Comparison of ENCODE assay signal across 18 mouse cellular contexts in the genomic region with DNA sequence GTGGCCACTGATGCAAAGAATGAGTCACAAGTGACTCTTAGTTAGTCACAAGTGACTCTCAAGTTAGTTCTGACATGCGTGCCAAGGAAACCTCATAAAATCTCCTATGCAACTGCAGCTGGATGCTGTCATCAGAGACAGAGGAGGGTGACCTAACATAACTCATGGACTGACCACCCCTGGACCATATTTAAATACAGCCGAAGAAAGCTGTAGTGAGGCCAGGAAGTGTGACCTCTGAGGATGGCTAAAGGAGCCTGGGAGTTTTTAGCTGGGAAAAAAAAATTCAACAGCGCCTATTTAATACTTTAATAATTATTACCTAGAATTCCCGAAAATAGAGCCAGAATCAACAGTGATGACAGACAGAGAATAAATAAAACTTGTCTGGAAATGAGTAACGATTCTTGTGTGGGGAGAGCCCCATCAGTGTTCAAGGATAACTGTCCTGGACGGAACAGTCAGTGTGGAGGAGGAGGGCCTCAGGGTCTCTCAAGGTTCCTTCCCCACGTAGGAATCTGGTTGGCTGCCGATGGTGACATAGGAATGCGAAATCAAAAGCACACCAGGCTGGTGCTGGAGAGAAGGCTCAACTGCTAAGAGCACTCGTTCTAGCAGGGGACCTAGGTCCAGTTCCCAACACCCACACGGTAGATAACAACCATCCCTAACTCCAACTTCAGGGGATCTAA. TPM values are rescaled to one million over a fixed set of nuclear protein-coding genes. Genes with fewer than 3 reads are reported as not detected.
DNase-seq lines count a peak whose midpoint lies in the region; ATAC-seq and TF ChIP-seq lines count a peak whose summit lies in the region.
"Had no signal": no experiment of that assay in that cellular context is flagged by ENCODE, and none has a peak within 500 bp of the region (broad histone marks: within the 10 kb centered on the region; RNA-seq: fewer than 3 reads in every experiment).

No protein-coding gene starts in this region.

- H3K36me3 ChIP-seq in midbrain, postnatal 0 days (ENCODE audit: insufficient read depth, low read length) = no peaks in the 10 kb centered on the region
- H3K36me3 ChIP-seq: forebrain, embryonic 10.5 days; midbrain, embryonic 15.5 days; neural tube, embryonic 13.5 days had no signal

- no peaks in the 10 kb centered on the region for H3K27me3 ChIP-seq in midbrain, postnatal 0 days (ENCODE audit: insufficient read depth, low read length)
- H3K27me3 ChIP-seq: midbrain, embryonic 15.5 days; neural tube, embryonic 13.5 days had no signal

- intact Hi-C loops in heart, postnatal 36 days (cut with DNase I) = no loop called here

- no peak overlapping the region for H3K9ac ChIP-seq in midbrain, postnatal 0 days (replicated peaks; ENCODE audit: low read length, poor library complexity, severe bottlenecking)
- H3K9ac ChIP-seq: midbrain, embryonic 15.5 days; neural tube, embryonic 13.5 days had no signal

- H3K27ac ChIP-seq in midbrain, postnatal 0 days (ENCODE audit: low read depth, low read length) = no peak overlapping the region
- H3K27ac ChIP-seq: forebrain, embryonic 10.5 days; midbrain, embryonic 15.5 days; neural tube, embryonic 13.5 days had no signal

- ATAC-seq in midbrain, postnatal 0 days (ENCODE audit: low FRiP score) = no peak
- ATAC-seq: midbrain, embryonic 15.5 days had no signal

- no peak for TF ChIP-seq CTCF in midbrain, postnatal 0 days (IDR thresholded peaks at IDR 0.05)

- no peak overlapping the region for H3K4me3 ChIP-seq in midbrain, postnatal 0 days (ENCODE audit: low read depth, low read length)
- H3K4me3 ChIP-seq: forebrain, embryonic 10.5 days; midbrain, embryonic 15.5 days; neural tube, embryonic 13.5 days had no signal

- H3K9me3 ChIP-seq in midbrain, postnatal 0 days (ENCODE audit: low read length) = no peaks in the 10 kb centered on the region
- H3K9me3 ChIP-seq: forebrain, embryonic 10.5 days; midbrain, embryonic 15.5 days; neural tube, embryonic 13.5 days had no signal

- 85% methylated on average over 11 of the region's 11 CpGs for WGBS in midbrain, postnatal 0 days

- DNase-seq in heart, adult 11 months = peak; percentile 90
- DNase-seq in heart, postnatal 36 days = no peak
- DNase-seq in urinary bladder, postnatal 14 days (ENCODE audit: low spot score) = peak; percentile 25
- no peak for DNase-seq in urinary bladder, adult 2 months (ENCODE audit: low spot score)
- DNase-seq in kidney, postnatal 10 days = peak; percentile 73
- DNase-seq in spleen, adult 18-20 months = no peak
- no peak for DNase-seq in midbrain, postnatal 0 days (ENCODE audit: low spot score)
- DNase-seq in cerebellum, postnatal 36 days = no peak
- DNase-seq: cerebellum, postnatal 10 days; heart, postnatal 4 days; liver; lung, postnatal 14 days; thymus, postnatal 36 days had no signal

- no peaks in the 10 kb centered on the region for H3K4me1 ChIP-seq in midbrain, postnatal 0 days (ENCODE audit: insufficient read depth, low read length)
- H3K4me1 ChIP-seq: forebrain, embryonic 10.5 days; midbrain, embryonic 15.5 days had no signal

- H3K4me2 ChIP-seq in midbrain, postnatal 0 days (ENCODE audit: low read depth, low read length, poor library complexity, severe bottlenecking) = no peak overlapping the region
- H3K4me2 ChIP-seq: midbrain, embryonic 15.5 days; neural tube, embryonic 13.5 days had no signal

RNA-seq across cellular contexts. Expression of a gene that starts 34.4 kb away (rescaled TPM):
- total RNA-seq in heart, postnatal 36 days (2021) = under 1 TPM; 0.11 to 0.17 TPM
- polyA plus RNA-seq in urinary bladder, adult 2 months (2012; rRNA removed) = 0.63 and 0.74 TPM in 2 replicates
- 17.2 and 19.6 TPM in 2 replicates for total RNA-seq in midbrain, postnatal 0 days (2014; rRNA removed)
- 13.6 and 14.3 TPM in 2 replicates for polyA plus RNA-seq in midbrain, postnatal 0 days (2015; fragmentation: Nextera tagmentation; extraction: Ambion mirVana)
- total RNA-seq: MEL had no signal

RNA-seq across cellular contexts. Expression of a gene that starts 52.4 kb away (rescaled TPM):
- total RNA-seq in heart, postnatal 36 days (2021) = under 1 TPM; 0.65 to 0.92 TPM
- polyA plus RNA-seq in urinary bladder, adult 2 months (2012; rRNA removed) = 1.4 and 2.7 TPM in 2 replicates
- 4.2 and 7.3 TPM in 2 replicates for total RNA-seq in midbrain, postnatal 0 days (2014; rRNA removed)
- 4.6 and 5.6 TPM in 2 replicates for polyA plus RNA-seq in midbrain, postnatal 0 days (2015; fragmentation: Nextera tagmentation; extraction: Ambion mirVana)
- total RNA-seq: MEL had no signal
- polyA plus RNA-seq: embryonic facial prominence, embryonic 11.5 days; forebrain, embryonic 10.5 days had no signal

Comparison
In these comparisons a context has a peak if more than half of its experiments do, and no peak if none do; other contexts are left out.
1. DNase-seq: peak in heart, adult 11 months (single experiment), urinary bladder, postnatal 14 days (single experiment) and kidney, postnatal 10 days (single experiment); none in heart, postnatal 36 days (0 of 2), urinary bladder, adult 2 months (single experiment), spleen, adult 18-20 months (0 of 2), midbrain, postnatal 0 days (single experiment) and cerebellum, postnatal 36 days (0 of 2).
2. RNA of a gene that starts 34.4 kb away (total RNA-seq): 17.2 to 19.6 TPM in midbrain, postnatal 0 days; 0.11 to 0.17 TPM in heart, postnatal 36 days; every median in the first group is over 10 times any median in the second.